In genomic region chr9:44880309-44881081, GRCm38 (mm10) we compare ENCODE assay signal across 8 mouse cellular contexts. TPM values are rescaled to one million over a fixed set of nuclear protein-coding genes. Genes with fewer than 3 reads are reported as not detected.
DNase-seq lines count a peak whose midpoint lies in the region; ATAC-seq and TF ChIP-seq lines count a peak whose summit lies in the region.

No protein-coding gene starts in this region.

- peak overlapping the region; percentile 99 for H3K9ac ChIP-seq in forebrain, embryonic 12.5 days
- peak overlapping the region; percentile 97 for H3K9ac ChIP-seq in intestine, embryonic 15.5 days

- no peaks in the 10 kb centered on the region for H3K9me3 ChIP-seq in forebrain, embryonic 12.5 days
- H3K9me3 ChIP-seq in intestine, embryonic 15.5 days, result no peaks in the 10 kb centered on the region

- under 1% methylated on average over 41 of the region's 44 CpGs for WGBS in forebrain, embryonic 12.5 days
- under 1% methylated on average over 36 of the region's 44 CpGs for WGBS in intestine, embryonic 15.5 days
- WGBS in lung, adult 2 months, result under 1% methylated on average over 44 of the region's 44 CpGs

- TF ChIP-seq POLR2A in lung, adult 2 months (IDR thresholded peaks at IDR 0.05; ENCODE audit: borderline replicate concordance, extremely low read depth, low read depth, low read length), result no peak

- peaks cover 10% of the 10 kb centered on the region for H3K36me3 ChIP-seq in forebrain, embryonic 12.5 days (replicated peaks)
- no peaks in the 10 kb centered on the region for H3K36me3 ChIP-seq in intestine, embryonic 15.5 days

- H3K4me1 ChIP-seq in forebrain, embryonic 12.5 days, result peaks cover 49% of the 10 kb centered on the region
- peaks cover 45% of the 10 kb centered on the region for H3K4me1 ChIP-seq in intestine, embryonic 15.5 days (replicated peaks)
- H3K4me1 ChIP-seq in lung, adult 2 months (ENCODE audit: control insufficient read depth, insufficient read depth, low read length), result peaks cover 18% of the 10 kb centered on the region

- peak; percentile 36 for DNase-seq in urinary bladder, adult 2 months (ENCODE audit: low spot score)
- no peak for DNase-seq in urinary bladder, postnatal 10 days (ENCODE audit: low spot score)
- peak; percentile 36 for DNase-seq in brain, adult 2 months (ENCODE audit: low read depth, low spot score)
- DNase-seq in lung, adult 2 months, result no peak
- peak; percentile 56 to 57 for DNase-seq in right cerebral cortex, postnatal 10 days (ENCODE audit: low spot score in 2 of 2)

- peak overlapping the region; percentile 94 for H3K4me3 ChIP-seq in forebrain, embryonic 12.5 days (replicated peaks)
- H3K4me3 ChIP-seq in intestine, embryonic 15.5 days (replicated peaks), result peak overlapping the region; percentile 99
- peak overlapping the region; percentile 72 for H3K4me3 ChIP-seq in lung, adult 2 months (replicated peaks; ENCODE audit: extremely low read depth, low read depth, low read length)

- peak; percentile 16; the same call in 1 of the 2 replicates for ATAC-seq in forebrain, embryonic 12.5 days (ENCODE audit: low FRiP score)
- ATAC-seq in intestine, embryonic 15.5 days, result peak; percentile 26
- no peak for ATAC-seq in megakaryocyte-erythroid progenitor cell, adult 5-6 weeks (replicated peaks; ENCODE audit: low FRiP score, low TSS enrichment, poor library complexity, severe bottlenecking)

- peak overlapping the region; percentile 88 for H3K4me2 ChIP-seq in forebrain, embryonic 12.5 days
- peak overlapping the region; percentile 74 for H3K4me2 ChIP-seq in intestine, embryonic 15.5 days (replicated peaks)

- no peaks in the 10 kb centered on the region for H3K27me3 ChIP-seq in forebrain, embryonic 12.5 days
- H3K27me3 ChIP-seq in intestine, embryonic 15.5 days (replicated peaks), result no peaks in the 10 kb centered on the region

- H3K27ac ChIP-seq in forebrain, embryonic 12.5 days, result peak overlapping the region; percentile 99
- peak overlapping the region; percentile 90 for H3K27ac ChIP-seq in intestine, embryonic 15.5 days

- TF ChIP-seq CTCF in lung, adult 2 months (IDR thresholded peaks at IDR 0.05; ENCODE audit: insufficient read depth, low read length), result no peak

RNA-seq across cellular contexts. Expression of gene Kmt2a, which starts 0.6 kb away (rescaled TPM):
- 11.7 and 16.2 TPM in 2 replicates for polyA plus RNA-seq in urinary bladder, adult 2 months (2012; rRNA removed)
- 27.4 and 28.3 TPM in 2 replicates for polyA plus RNA-seq in forebrain, embryonic 12.5 days (2016; fragmentation: Nextera tagmentation; extraction: Ambion mirVana)
- 11.5 and 13.1 TPM in 2 replicates for polyA plus RNA-seq in intestine, embryonic 15.5 days (2015; fragmentation: Nextera tagmentation; extraction: Ambion mirVana)
- 18.8 and 22.6 TPM in 2 replicates for polyA plus RNA-seq in lung, adult 2 months (2012; rRNA removed)
- total RNA-seq in megakaryocyte-erythroid progenitor cell, adult 5-6 weeks (2014; fragmentation: Nextera tagmentation), result 97.4 and 110 TPM in 2 replicates
- total RNA-seq in megakaryocyte-erythroid progenitor cell, adult 5-6 weeks (2017), result 14.0 and 23.6 TPM in 2 replicates

RNA-seq across cellular contexts. Expression of gene Atp5l, which starts 40.0 kb away (rescaled TPM):
- 679 and 839 TPM in 2 replicates for polyA plus RNA-seq in urinary bladder, adult 2 months (2012; rRNA removed)
- polyA plus RNA-seq in forebrain, embryonic 12.5 days (2016; fragmentation: Nextera tagmentation; extraction: Ambion mirVana), result 524 and 567 TPM in 2 replicates
- polyA plus RNA-seq in intestine, embryonic 15.5 days (2015; fragmentation: Nextera tagmentation; extraction: Ambion mirVana), result 920 and 926 TPM in 2 replicates
- 105 and 150 TPM in 2 replicates for polyA plus RNA-seq in lung, adult 2 months (2012; rRNA removed)
- 751 and 827 TPM in 2 replicates for total RNA-seq in megakaryocyte-erythroid progenitor cell, adult 5-6 weeks (2014; fragmentation: Nextera tagmentation)
- 149 and 255 TPM in 2 replicates for total RNA-seq in megakaryocyte-erythroid progenitor cell, adult 5-6 weeks (2017)

Comparison
In these comparisons a context has a peak if more than half of its experiments do, and no peak if none do; other contexts are left out.
1. DNase-seq: peak in urinary bladder, adult 2 months (single experiment), brain, adult 2 months (single experiment) and right cerebral cortex, postnatal 10 days (2 of 2); none in urinary bladder, postnatal 10 days (single experiment) and lung, adult 2 months (single experiment).
2. Peak in every context shown above with its lines, with median percentiles within 50 percentile points of each other: H3K4me3 ChIP-seq.